Mouse (Mus musculus) MEL (cell line): ENCODE measurements around the gene Ist1. TPM values are rescaled to one million over a fixed set of nuclear protein-coding genes. Genes with fewer than 3 reads are reported as not detected.

Source experiments
- DNase-seq: peaks from one replicate; pipeline ENCODE4 v3.0.0; 2011; ENCODE audit warnings: low read depth, low spot score
- H3K27ac ChIP-seq: 2 replicates; pipeline ENCODE4 v1.5.1; 2012; ENCODE audit warnings: low read depth, mild to moderate bottlenecking, control low read depth, low read length, moderate library complexity; ENCODE audit not compliant: control insufficient read depth
- H3K27me3 ChIP-seq, 2 experiments: fragments of 150-350 bp in 1 of 2; sonication (generic) in 1 of 2; 2 replicates each; pipeline ENCODE4 v1.6.1; 2012; ENCODE audit warnings: low read length in 2 of 2, mild to moderate bottlenecking in 2 of 2, improper control_type of control experiment in 1 of 2, moderate library complexity in 1 of 2; ENCODE audit not compliant: insufficient read depth in 2 of 2, control insufficient read depth in 1 of 2
- H3K36me3 ChIP-seq, 2 experiments: 2 replicates each; pipeline ENCODE4 v1.6.1; 2012 to 2014; ENCODE audit warnings: low read length in 2 of 2, improper control_type of control experiment in 1 of 2, inconsistent platforms in 1 of 2, mild to moderate bottlenecking in 1 of 2; ENCODE audit not compliant: insufficient read depth in 2 of 2, control insufficient read depth in 1 of 2
- H3K4me1 ChIP-seq, 2 experiments: fragments of 150-350 bp in 1 of 2; sonication (generic) in 1 of 2; 2 replicates each; pipeline ENCODE4 v1.6.1; 2012; ENCODE audit warnings: low read length in 2 of 2, improper control_type of control experiment in 1 of 2, mild to moderate bottlenecking in 1 of 2; ENCODE audit not compliant: insufficient read depth in 2 of 2, control insufficient read depth in 1 of 2
- H3K4me3 ChIP-seq, 2 experiments: fragments of 150-350 bp in 1 of 2; sonication (generic) in 1 of 2; 2 replicates each; pipeline ENCODE4 v1.5.1; 2012; ENCODE audit warnings: low read depth in 2 of 2, low read length in 2 of 2, mild to moderate bottlenecking in 2 of 2, moderate library complexity in 2 of 2, control low read depth in 1 of 2, improper control_type of control experiment in 1 of 2; ENCODE audit not compliant: control insufficient read depth in 1 of 2, insufficient read depth in 1 of 2
- H3K79me2 ChIP-seq: 2 replicates; pipeline ENCODE4 v1.6.1; 2012; ENCODE audit warnings: mild to moderate bottlenecking, low read length, moderate library complexity; ENCODE audit not compliant: control insufficient read depth, poor library complexity, insufficient read depth
- H3K9ac ChIP-seq: 2 replicates; pipeline ENCODE4 v1.6.1; 2012; ENCODE audit warnings: low read depth, mild to moderate bottlenecking, control low read depth, low read length, moderate library complexity; ENCODE audit not compliant: control insufficient read depth, poor library complexity, severe bottlenecking
- H3K9me3 ChIP-seq: fragments of 150-350 bp; sonication (generic); replicated peaks from 2 replicates; pipeline ENCODE4 v1.6.1; 2012; ENCODE audit warnings: mild to moderate bottlenecking, low read length, improper control_type of control experiment, moderate library complexity; ENCODE audit not compliant: insufficient read depth
- BHLHE40 ChIP-seq: IDR thresholded peaks from 2 replicates; pipeline ENCODE4 v1.6.1; 2012; ENCODE audit warnings: low read depth, mild to moderate bottlenecking, inconsistent platforms, low read length, improper control_type of control experiment, borderline replicate concordance
- CHD2 ChIP-seq: IDR thresholded peaks from 2 replicates; pipeline ENCODE4 v1.6.1; 2011; ENCODE audit warnings: low read length, improper control_type of control experiment
- EP300 ChIP-seq, 2 experiments: IDR thresholded peaks; 2 replicates each; pipeline ENCODE4 v1.6.1; 2011; ENCODE audit warnings: improper control_type of control experiment in 2 of 2, low read length in 2 of 2, low read depth in 1 of 2, mild to moderate bottlenecking in 1 of 2
- ETS1 ChIP-seq: IDR thresholded peaks from 2 replicates; pipeline ENCODE4 v1.6.1; 2012; ENCODE audit warnings: low read depth, mild to moderate bottlenecking, inconsistent platforms, low read length, improper control_type of control experiment, moderate library complexity
- GATA1 ChIP-seq: IDR thresholded peaks from 2 replicates; pipeline ENCODE4 v1.6.1; 2011; ENCODE audit warnings: low read depth, low read length, improper control_type of control experiment
- HCFC1 ChIP-seq: IDR thresholded peaks from 2 replicates; pipeline ENCODE4 v1.6.1; 2012; ENCODE audit warnings: low read depth, mild to moderate bottlenecking, inconsistent platforms, low read length, improper control_type of control experiment, moderate library complexity
- JUND ChIP-seq: IDR thresholded peaks from 2 replicates; pipeline ENCODE4 v1.6.1; 2011; ENCODE audit warnings: low read depth, mild to moderate bottlenecking, improper control_type of control experiment, low read length
- KAT2A ChIP-seq: conservative IDR thresholded peaks from 2 replicates; pipeline ENCODE4 v1.6.1; 2012; ENCODE audit warnings: low read depth, low read length, improper control_type of control experiment, inconsistent platforms
- NELFE ChIP-seq: IDR thresholded peaks from 2 replicates; pipeline ENCODE4 v1.6.1; 2011; ENCODE audit warnings: low read depth, low read length, improper control_type of control experiment
- POLR2A ChIP-seq, 2 experiments: IDR thresholded peaks; 2 replicates each; pipeline ENCODE4 v1.6.1; 2011 to 2012; ENCODE audit warnings: low read length in 2 of 2, mild to moderate bottlenecking in 2 of 2, control low read depth in 1 of 2, improper control_type of control experiment in 1 of 2, low read depth in 1 of 2, moderate library complexity in 1 of 2; ENCODE audit not compliant: control insufficient read depth in 1 of 2, insufficient read depth in 1 of 2, poor library complexity in 1 of 2
- POLR2AphosphoS2 ChIP-seq: IDR thresholded peaks from 2 replicates; pipeline ENCODE4 v1.6.1; 2011; ENCODE audit warnings: low read length, improper control_type of control experiment
- POLR2AphosphoS5 ChIP-seq: IDR thresholded peaks from 2 replicates; pipeline ENCODE4 v1.6.1; 2012; ENCODE audit warnings: low read depth, borderline replicate concordance, mild to moderate bottlenecking, inconsistent platforms, low read length, moderate library complexity, mixed read lengths
- RAD21 ChIP-seq: IDR thresholded peaks from 2 replicates; pipeline ENCODE4 v1.6.1; 2011; ENCODE audit warnings: mild to moderate bottlenecking, low read depth, low read length, improper control_type of control experiment
- SMC3 ChIP-seq: IDR thresholded peaks from 2 replicates; pipeline ENCODE4 v1.6.1; 2011; ENCODE audit warnings: low read depth, low read length, improper control_type of control experiment
- TAL1 ChIP-seq: IDR thresholded peaks from 2 replicates; pipeline ENCODE4 v1.6.1; 2012; ENCODE audit warnings: mild to moderate bottlenecking, inconsistent platforms, low read length, moderate library complexity, mixed read lengths
- TBP ChIP-seq: IDR thresholded peaks from 2 replicates; pipeline ENCODE4 v1.8.0; 2011; ENCODE audit warnings: low read depth, low read length, improper control_type of control experiment
- TCF12 ChIP-seq: IDR thresholded peaks from 2 replicates; pipeline ENCODE4 v1.6.1; 2014; ENCODE audit warnings: low read depth, mild to moderate bottlenecking, inconsistent platforms, low read length, improper control_type of control experiment, moderate library complexity
- UBTF ChIP-seq: IDR thresholded peaks from 2 replicates; pipeline ENCODE4 v1.6.1; 2012; ENCODE audit warnings: low read depth, mild to moderate bottlenecking, inconsistent platforms, low read length, improper control_type of control experiment, moderate library complexity, borderline replicate concordance; ENCODE audit not compliant: insufficient read depth
- USF1 ChIP-seq: IDR thresholded peaks from 2 replicates; pipeline ENCODE4 v1.6.1; 2014; ENCODE audit warnings: low read depth, mild to moderate bottlenecking, inconsistent platforms, low read length, improper control_type of control experiment, moderate library complexity
- USF2 ChIP-seq, 2 experiments: IDR thresholded peaks; 2 replicates each; pipeline ENCODE4 v1.6.1; 2011 to 2012; ENCODE audit warnings: improper control_type of control experiment in 2 of 2, low read length in 2 of 2, borderline replicate concordance in 1 of 2, inconsistent platforms in 1 of 2, low read depth in 1 of 2, mild to moderate bottlenecking in 1 of 2; ENCODE audit not compliant: insufficient read depth in 1 of 2
- ZKSCAN1 ChIP-seq: IDR thresholded peaks from 2 replicates; pipeline ENCODE4 v1.6.1; 2012; ENCODE audit warnings: low read depth, mild to moderate bottlenecking, inconsistent platforms, low read length, improper control_type of control experiment, moderate library complexity
- ZMIZ1 ChIP-seq: IDR thresholded peaks from 2 replicates; pipeline ENCODE4 v1.6.1; 2012; ENCODE audit warnings: low read depth, mild to moderate bottlenecking, inconsistent platforms, low read length, improper control_type of control experiment, moderate library complexity
- ZNF384 ChIP-seq: IDR thresholded peaks from 2 replicates; pipeline ENCODE4 v1.6.1; 2012; ENCODE audit warnings: low read depth, mild to moderate bottlenecking, inconsistent platforms, low read length, improper control_type of control experiment
- polyA plus RNA-seq, 2 experiments: library from polyadenylated mRNA; stranded (reverse) in 1 of 2; unstranded in 1 of 2; fragments of >175 nt in 1 of 2; fragments of >200 nt in 1 of 2; gene quantifications; 2 replicates each; pipeline versions ENCODE4 v1.2.1 to v1.2.4; 2012; ENCODE audit warnings: low replicate concordance in 2 of 2, low read depth in 1 of 2; ENCODE audit not compliant: insufficient read length in 2 of 2, insufficient read depth in 1 of 2, missing spikeins in 1 of 2
- total RNA-seq: library from RNA; depleted of rRNA; stranded (reverse); fragments of 300-350 nt; gene quantifications from 2 replicates; pipeline ENCODE4 v1.2.3, GENCODE M21; 2012

Gene Ist1
- total and polyA plus RNA-seq, 3 experiments, result 33.1 to 126 (median 50.4) TPM

DNA sequence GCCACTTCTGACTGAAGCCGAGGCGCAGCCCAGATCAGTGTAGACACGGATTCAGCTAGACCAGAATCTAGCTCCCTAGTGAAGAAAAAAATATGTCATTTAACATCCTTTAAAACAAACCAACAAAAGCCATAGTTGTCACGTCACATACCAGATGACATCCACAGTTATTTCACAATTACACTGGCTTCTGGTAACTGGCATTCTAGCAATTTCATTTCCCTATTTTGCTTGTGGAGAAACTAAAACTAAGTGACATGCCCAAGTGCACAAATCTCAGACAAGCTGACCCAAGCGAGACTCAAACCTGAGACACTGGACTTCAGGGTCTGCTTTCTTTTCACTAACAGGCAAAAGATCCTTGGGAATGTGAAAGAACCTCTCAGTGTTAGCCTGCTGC is 10.9 kb downstream of the Ist1 start:
- Histone ChIP-seq H3K27me3 (no peaks in the 10 kb centered on the region), H3K9ac (no peak overlapping the region), H3K36me3 (peaks cover 0 to 25% of the 10 kb centered on the region in 2 experiments; a peak in 2 of 4 replicates), H3K4me3 (no peak overlapping the region), H3K9me3 (no peaks in the 10 kb centered on the region), H3K79me2 (peaks cover 30% of the 10 kb centered on the region), H3K4me1 (no peaks in the 10 kb centered on the region), H3K27ac (no peak overlapping the region)
- DNase-seq, result no peak
- TF ChIP-seq BHLHE40 (no peak), TBP (no peak), HCFC1 (no peak), TAL1 (no peak), SMC3 (no peak), TCF12 (no peak), USF1 (no peak), GATA1 (no peak), ZMIZ1 (no peak), POLR2AphosphoS5 (no peak), NELFE (no peak), RAD21 (no peak), POLR2AphosphoS2 (no peak), ZNF384 (no peak)

DNA sequence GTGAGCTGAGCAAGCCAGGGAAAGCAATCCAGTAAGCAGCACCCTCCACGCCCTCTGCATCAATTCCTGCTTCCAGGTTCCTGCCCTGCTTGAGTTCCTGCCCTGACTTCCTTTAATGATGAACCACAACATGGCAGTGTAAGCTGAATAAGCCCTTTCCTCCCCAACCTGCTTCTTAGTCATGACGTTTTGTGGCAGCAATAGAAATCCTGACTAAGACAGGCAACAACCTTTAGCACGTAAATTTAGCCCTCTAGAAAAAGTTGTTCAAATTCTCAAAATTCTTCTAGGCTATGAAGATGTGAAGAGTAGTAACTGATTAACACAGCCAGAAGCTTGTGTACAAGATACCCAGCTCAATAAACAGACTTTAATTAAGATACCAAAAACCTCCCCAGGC is 11.5 kb downstream of the Ist1 start:
- no peak overlapping the region for H3K27ac ChIP-seq
- H3K9ac ChIP-seq, result no peak overlapping the region
- H3K27me3 ChIP-seq, result no peaks in the 10 kb centered on the region
- H3K9me3 ChIP-seq, result no peaks in the 10 kb centered on the region
- H3K79me2 ChIP-seq, result peaks cover 26% of the 10 kb centered on the region
- no peak for TF ChIP-seq ZKSCAN1
- TF ChIP-seq TAL1, result no peak
- no peak for TF ChIP-seq UBTF
- TF ChIP-seq USF2 (IDR thresholded peaks at IDR 0.05; ENCODE audit: borderline replicate concordance in 1 of 2, insufficient read depth in 1 of 2, low read depth in 1 of 2, low read length in 2 of 2), result no peak
- no peak for TF ChIP-seq USF1
- no peak for TF ChIP-seq EP300 (IDR thresholded peaks at IDR 0.05; ENCODE audit: low read depth in 1 of 2, low read length in 2 of 2)
- no peak for TF ChIP-seq POLR2AphosphoS2
- TF ChIP-seq JUND, result no peak
- TF ChIP-seq POLR2AphosphoS5, result no peak
- TF ChIP-seq POLR2A (IDR thresholded peaks at IDR 0.05; ENCODE audit: control insufficient read depth in 1 of 2, insufficient read depth in 1 of 2, low read depth in 1 of 2, low read length in 2 of 2, poor library complexity in 1 of 2), result no peak
- no peak for TF ChIP-seq CHD2
- no peak for TF ChIP-seq TBP
- TF ChIP-seq GATA1, result no peak
- TF ChIP-seq ETS1, result no peak
- no peak for TF ChIP-seq KAT2A
- H3K36me3 ChIP-seq, result peaks cover 0 to 28% of the 10 kb centered on the region in 2 experiments; a peak in 2 of 4 replicates
- no peak for DNase-seq
- H3K4me1 ChIP-seq, result no peaks in the 10 kb centered on the region
- no peak overlapping the region for H3K4me3 ChIP-seq
